Mouse (Mus musculus) heart, embryonic 16.5 days (tissue): ENCODE results near the gene Sys1. TPM values are rescaled to one million over a fixed set of nuclear protein-coding genes. Genes with fewer than 3 reads are reported as not detected.

Experiments used
- ATAC-seq: fragments of 200-750 bp; cut with Nextera tagmentation; replicated peaks from 2 replicates; pipeline ENCODE4 v1.8.0; 2017; ENCODE audit warnings: moderate number of reproducible peaks; ENCODE audit not compliant: insufficient read depth, low FRiP score; ENCODE audit errors: extremely low read depth
- H3K27ac ChIP-seq: fragments of 300-500 bp; sonication (generic); 2 replicates; pipeline ENCODE4 v1.5.1; 2014; ENCODE audit warnings: mild to moderate bottlenecking, low read length, control low read depth, moderate library complexity
- H3K27me3 ChIP-seq: fragments of 300-500 bp; sonication (generic); 2 replicates; pipeline ENCODE4 v1.6.1; 2014; ENCODE audit warnings: low read length, mixed read lengths; ENCODE audit not compliant: control insufficient read depth, insufficient read depth
- H3K36me3 ChIP-seq: fragments of 300-500 bp; sonication (generic); 2 replicates; pipeline ENCODE4 v1.6.1; 2014; ENCODE audit not compliant: control insufficient read depth, insufficient read depth
- H3K4me1 ChIP-seq: fragments of 300-500 bp; sonication (generic); 2 replicates; pipeline ENCODE4 v1.6.1; 2014; ENCODE audit warnings: low read length, mixed read lengths; ENCODE audit not compliant: control insufficient read depth, insufficient read depth
- H3K4me2 ChIP-seq: fragments of 300-500 bp; sonication (generic); 2 replicates; pipeline ENCODE4 v1.6.1; 2014; ENCODE audit warnings: low read depth, mild to moderate bottlenecking, control low read depth, low read length
- H3K4me3 ChIP-seq: fragments of 300-500 bp; sonication (generic); 2 replicates; pipeline ENCODE4 v1.5.1; 2014; ENCODE audit warnings: mild to moderate bottlenecking, control low read depth, low read length
- H3K9ac ChIP-seq: fragments of 300-500 bp; sonication (generic); 2 replicates; pipeline ENCODE4 v1.6.1; 2014; ENCODE audit warnings: low read length, control low read depth
- H3K9me3 ChIP-seq: fragments of 300-500 bp; sonication (generic); replicated peaks from 2 replicates; pipeline ENCODE4 v1.6.1; 2016; ENCODE audit warnings: low read length; ENCODE audit not compliant: control insufficient read depth
- WGBS: fragments of 180-500 bp; shearing (Covaris S2); extraction: QIAGEN DNeasy Blood & Tissue Kit; methylation state at CpG from one replicate; pipeline ENCODE4 v1.1.7; 2014; 5-methylcytosine and 5-hydroxymethylcytosine counted together
- polyA plus RNA-seq: library from polyadenylated mRNA; unstranded; fragments of >200 nt; fragmentation: Nextera tagmentation; extraction: Ambion mirVana; gene quantifications from 2 replicates; pipeline ENCODE4 v1.2.1, GENCODE M21; 2015

Sys1 gene
- polyA plus RNA-seq, 1 experiment from 2014 or later = 33.4 TPM

DNA sequence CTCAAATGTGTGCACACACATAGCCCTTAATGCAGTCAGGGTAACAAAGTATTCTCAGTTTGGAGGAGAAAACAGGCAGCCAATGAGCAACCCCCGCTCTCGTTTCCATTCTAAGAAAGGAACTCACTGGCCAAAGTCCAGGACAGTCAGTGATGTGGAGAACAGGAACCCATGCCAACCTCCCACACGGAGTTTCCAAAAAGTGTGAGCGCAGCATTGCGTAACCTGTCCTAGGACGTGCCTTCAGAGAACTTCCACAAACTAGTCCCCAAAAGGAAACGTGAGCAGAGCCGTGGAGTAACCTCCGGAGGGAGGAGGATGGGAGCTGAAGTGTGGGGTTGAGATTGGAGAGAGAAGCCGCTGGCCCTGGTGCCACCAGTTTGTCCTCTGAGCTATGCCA, 1.9 kb upstream of the Sys1 start:
- no peak overlapping the region for H3K9ac ChIP-seq
- no peak overlapping the region for H3K4me3 ChIP-seq
- peaks cover 7% of the 10 kb centered on the region; the same call in 1 of the 2 replicates for H3K27me3 ChIP-seq
- H3K27ac ChIP-seq = peak overlapping the region; percentile 77
- 0 out of 2 replicates have a peak, but pooled peaks have one; percentile 10 for ATAC-seq
- H3K36me3 ChIP-seq = no peaks in the 10 kb centered on the region
- 24% methylated on average over 10 of the region's 10 CpGs for WGBS
- peak overlapping the region; percentile 10; the same call in 1 of the 2 replicates for H3K4me2 ChIP-seq
- peaks cover 54% of the 10 kb centered on the region for H3K4me1 ChIP-seq
- H3K9me3 ChIP-seq = peaks cover 4% of the 10 kb centered on the region

DNA sequence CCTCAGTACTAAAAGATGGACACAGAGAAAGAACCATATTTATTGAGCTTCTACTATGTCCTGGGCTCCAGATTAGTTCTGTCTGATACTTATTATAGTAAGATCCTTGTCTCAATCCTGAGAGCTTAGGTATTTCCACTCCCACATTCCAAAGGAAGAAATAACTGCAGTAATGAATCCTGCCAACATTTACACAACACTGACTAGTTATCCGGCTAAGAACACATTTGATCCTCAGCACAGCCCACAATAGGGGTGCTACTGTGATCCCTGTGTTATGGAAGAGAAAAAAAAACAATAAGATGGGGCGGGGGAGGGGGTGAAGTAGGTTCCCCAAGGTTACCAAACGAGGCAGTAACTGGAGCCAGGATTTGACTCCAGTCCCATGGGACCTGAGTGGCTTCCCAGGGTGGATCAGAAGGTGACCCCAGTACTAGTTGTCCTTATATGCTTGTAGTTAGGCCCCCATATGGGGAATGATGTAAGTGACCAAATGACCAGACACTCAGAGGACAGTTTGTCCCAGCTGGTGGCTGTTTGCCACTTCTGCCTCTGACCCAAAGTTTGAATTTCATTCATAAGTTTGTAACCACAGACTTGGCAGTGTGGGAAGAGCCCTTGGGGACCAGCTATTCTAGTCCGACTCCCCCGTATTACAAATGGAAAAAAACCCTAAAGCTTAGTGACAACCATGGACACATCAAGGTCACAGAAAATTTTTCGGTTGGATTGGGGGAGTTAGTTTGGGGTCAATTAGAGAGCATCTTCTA, 1.2 kb upstream of the Sys1 start:
- H3K27me3 ChIP-seq = peaks cover under 1% of the 10 kb centered on the region; the same call in 1 of the 2 replicates
- no peaks in the 10 kb centered on the region for H3K9me3 ChIP-seq
- ATAC-seq = no peak
- 58% methylated on average over 6 of the region's 6 CpGs for WGBS
- no peaks in the 10 kb centered on the region for H3K36me3 ChIP-seq
- H3K4me2 ChIP-seq = no peak overlapping the region
- H3K4me3 ChIP-seq = no peak overlapping the region
- H3K4me1 ChIP-seq = peaks cover 53% of the 10 kb centered on the region
- H3K27ac ChIP-seq = peak overlapping the region; percentile 77
- no peak overlapping the region for H3K9ac ChIP-seq

DNA sequence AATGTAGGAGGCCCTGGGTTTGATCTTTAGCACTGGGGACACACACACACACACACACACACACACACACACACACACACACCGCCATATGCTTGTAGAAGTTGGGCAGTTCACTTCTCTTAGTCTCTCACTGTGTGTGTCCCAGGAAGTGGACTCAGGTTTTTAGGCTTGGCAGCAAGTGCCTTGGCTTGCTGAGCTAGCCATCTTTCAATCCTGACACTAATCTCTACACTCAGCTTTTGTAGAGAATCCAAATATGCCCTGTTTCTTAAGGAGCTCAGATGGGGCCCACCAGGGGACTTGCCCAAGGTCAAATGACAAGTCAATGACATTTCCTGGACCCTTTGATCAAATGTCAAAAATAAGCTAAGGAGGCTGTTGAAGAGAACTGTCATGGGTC, 351 bp upstream of the Sys1 start:
- peak overlapping the region; percentile 40; the same call in 1 of the 2 replicates for H3K4me2 ChIP-seq
- H3K4me3 ChIP-seq = no peak overlapping the region
- H3K27ac ChIP-seq = peak overlapping the region; percentile 23; the same call in 1 of the 2 replicates
- no peak overlapping the region for H3K9ac ChIP-seq
- no peaks in the 10 kb centered on the region for H3K27me3 ChIP-seq
- 79% methylated on average over 1 of the region's 1 CpGs for WGBS
- no peaks in the 10 kb centered on the region for H3K9me3 ChIP-seq
- no peak for ATAC-seq
- peaks cover 53% of the 10 kb centered on the region for H3K4me1 ChIP-seq
- H3K36me3 ChIP-seq = no peaks in the 10 kb centered on the region

DNA sequence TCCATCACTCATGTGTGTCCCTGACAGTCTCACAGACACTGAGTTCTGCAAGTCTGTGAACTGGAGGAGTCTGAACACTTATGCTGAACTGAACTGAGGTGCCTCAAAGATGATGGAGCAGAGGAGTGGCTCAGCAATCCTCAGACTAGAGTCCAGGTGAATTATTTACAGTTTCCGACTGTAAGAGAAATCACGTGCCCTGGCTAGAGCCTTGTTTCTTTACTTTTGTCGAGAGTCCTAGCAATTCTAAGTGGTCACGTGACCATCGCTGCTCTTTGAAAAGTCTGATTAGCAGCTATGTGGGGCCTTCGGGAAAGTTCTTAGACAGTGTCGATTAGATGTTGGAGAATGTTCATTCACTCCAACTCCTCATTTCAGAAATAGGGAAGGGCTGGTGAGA, 1.2 kb downstream of the Sys1 start:
- peaks cover 45% of the 10 kb centered on the region for H3K4me1 ChIP-seq
- H3K9ac ChIP-seq = no peak overlapping the region
- H3K4me2 ChIP-seq = no peak overlapping the region
- H3K4me3 ChIP-seq = no peak overlapping the region
- ATAC-seq = no peak
- WGBS = 44% methylated on average over 7 of the region's 7 CpGs
- no peak overlapping the region for H3K27ac ChIP-seq
- H3K36me3 ChIP-seq = peaks cover 3% of the 10 kb centered on the region; the same call in 1 of the 2 replicates
- H3K9me3 ChIP-seq = no peaks in the 10 kb centered on the region
- H3K27me3 ChIP-seq = no peaks in the 10 kb centered on the region

DNA sequence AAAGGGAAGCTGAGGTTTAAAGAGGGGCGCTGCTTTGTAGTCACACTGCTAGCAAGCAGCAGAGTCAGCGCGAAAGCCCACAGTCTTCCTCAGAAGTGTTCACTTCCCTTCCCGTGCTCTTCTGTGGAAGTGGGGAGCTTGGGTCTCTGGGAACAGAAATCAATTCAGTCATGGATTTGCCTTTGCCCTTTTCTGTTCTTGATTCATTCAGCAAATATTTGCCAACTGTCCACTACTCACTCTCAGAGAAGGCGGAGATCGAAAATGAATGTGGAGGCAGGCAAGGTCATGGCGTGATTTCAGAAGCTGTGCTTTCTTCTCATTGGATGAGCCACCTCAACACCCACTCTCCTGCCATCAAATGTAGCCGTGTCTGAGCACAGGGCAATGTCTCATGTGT, 1.8 kb downstream of the Sys1 start:
- H3K4me3 ChIP-seq = no peak overlapping the region
- H3K4me1 ChIP-seq = peaks cover 39% of the 10 kb centered on the region
- no peak overlapping the region for H3K27ac ChIP-seq
- H3K36me3 ChIP-seq = peaks cover 4% of the 10 kb centered on the region; the same call in 1 of the 2 replicates
- 80% methylated on average over 8 of the region's 8 CpGs for WGBS
- H3K9me3 ChIP-seq = no peaks in the 10 kb centered on the region
- no peak overlapping the region for H3K9ac ChIP-seq
- no peaks in the 10 kb centered on the region for H3K27me3 ChIP-seq
- ATAC-seq = no peak
- H3K4me2 ChIP-seq = no peak overlapping the region

DNA sequence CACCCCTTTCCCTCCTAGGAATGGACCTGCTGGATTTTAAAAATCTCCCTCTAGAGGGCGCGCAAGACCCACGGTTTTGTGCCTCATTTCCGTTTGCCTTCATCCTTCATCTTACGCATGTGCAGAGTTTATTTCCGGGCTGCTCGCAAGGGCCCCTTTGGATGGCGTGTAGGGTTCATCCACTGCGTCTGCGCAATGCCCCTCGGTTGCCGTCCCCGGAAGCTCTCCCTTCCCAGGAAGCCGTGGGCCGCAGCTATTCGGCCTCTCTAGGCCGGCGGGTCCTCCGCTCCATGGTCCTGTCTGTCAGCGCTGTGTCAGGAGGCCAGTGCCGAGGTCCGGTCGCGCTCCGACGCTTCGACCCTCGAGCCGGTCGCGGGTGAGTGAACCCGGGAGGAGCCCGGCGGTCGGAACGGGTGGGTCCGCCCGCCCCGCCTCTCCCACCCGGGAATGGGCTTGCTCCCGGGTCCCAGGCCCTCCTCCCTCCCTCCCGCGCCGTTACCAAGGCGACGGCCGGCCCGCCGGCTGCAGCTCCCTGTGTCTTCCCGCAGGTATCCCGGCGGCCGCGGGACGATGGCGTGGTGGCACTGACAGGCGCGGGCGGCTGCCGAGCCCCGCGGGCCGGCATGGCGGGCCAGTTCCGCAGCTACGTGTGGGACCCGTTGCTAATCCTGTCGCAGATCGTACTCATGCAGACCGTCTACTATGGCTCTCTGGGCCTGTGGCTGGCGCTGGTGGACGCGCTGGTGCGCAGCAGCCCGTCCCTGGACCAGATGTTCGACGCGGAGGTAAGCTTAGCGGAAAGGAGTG, 4.2 kb downstream of the Sys1 start, which contains the start of gene Gm20458:
Gm20458 (plus strand) TSS at position 223 of the 807 bp plus-strand sequence.
- under 1% methylated on average over 79 of the region's 79 CpGs for WGBS
- peaks cover 16% of the 10 kb centered on the region for H3K4me1 ChIP-seq
- ATAC-seq = peak; percentile 97
- H3K4me3 ChIP-seq = peak within 1 kb of the TSS; percentile 93
- H3K4me2 ChIP-seq = peak within 1 kb of the TSS; percentile 84
- H3K9me3 ChIP-seq = no peaks in the 10 kb centered on the region
- H3K27ac ChIP-seq = peak within 1 kb of the TSS; percentile 90
- H3K27me3 ChIP-seq = no peaks in the 10 kb centered on the region
- peaks cover 14% of the 10 kb centered on the region for H3K36me3 ChIP-seq
- H3K9ac ChIP-seq = peak within 1 kb of the TSS; percentile 90

DNA sequence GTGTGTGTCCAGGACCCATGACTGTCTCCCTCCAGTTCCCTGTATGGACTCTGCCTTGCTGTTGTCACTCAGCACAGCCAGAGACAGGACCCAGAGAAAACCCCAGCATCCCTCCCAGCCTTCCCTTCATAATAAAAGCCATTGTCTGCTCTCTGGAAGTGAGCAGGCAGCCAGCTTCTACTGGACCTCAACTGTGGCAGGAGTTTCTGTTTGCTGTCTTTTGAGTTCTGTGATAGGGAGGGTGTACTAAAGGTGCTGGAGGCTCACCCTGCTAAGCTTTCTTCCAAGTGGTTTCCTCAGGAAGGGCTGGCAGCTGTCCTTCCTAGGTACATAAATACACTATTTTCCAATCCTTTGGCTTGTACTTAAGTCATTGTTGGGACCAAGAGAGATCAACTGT, 8.4 kb downstream of the Sys1 start:
- H3K9me3 ChIP-seq = no peaks in the 10 kb centered on the region
- H3K27me3 ChIP-seq = no peaks in the 10 kb centered on the region
- H3K4me3 ChIP-seq = no peak overlapping the region
- H3K4me2 ChIP-seq = no peak overlapping the region
- H3K4me1 ChIP-seq = peaks cover 7% of the 10 kb centered on the region
- H3K27ac ChIP-seq = no peak overlapping the region
- peaks cover 14% of the 10 kb centered on the region for H3K36me3 ChIP-seq
- no peak for ATAC-seq
- no peak overlapping the region for H3K9ac ChIP-seq

DNA sequence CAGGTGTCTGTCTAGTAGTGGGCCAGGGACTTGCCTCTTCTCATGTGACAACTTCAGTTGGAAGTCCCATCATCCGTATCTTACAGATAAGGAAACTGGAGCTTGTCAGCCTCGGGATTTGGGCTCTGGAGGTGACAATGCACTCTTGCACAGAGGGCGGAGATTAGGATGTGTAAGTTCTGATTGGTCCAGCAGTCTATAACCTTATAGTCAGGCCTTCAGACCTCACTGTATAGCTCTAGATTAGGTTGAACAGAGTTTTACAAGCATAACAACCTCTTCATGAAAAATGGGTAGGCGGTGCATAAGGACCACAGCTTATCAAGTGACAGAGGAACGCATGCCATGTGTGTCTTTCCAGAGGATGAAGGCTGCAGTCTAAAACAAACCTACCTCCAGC, 10.0 kb downstream of the Sys1 start:
- Histone ChIP-seq H3K36me3 (peaks cover 14% of the 10 kb centered on the region), H3K27ac (no peak overlapping the region), H3K4me2 (no peak overlapping the region), H3K4me3 (no peak overlapping the region), H3K4me1 (peaks cover 4% of the 10 kb centered on the region), H3K27me3 (no peaks in the 10 kb centered on the region), H3K9ac (no peak overlapping the region), H3K9me3 (no peaks in the 10 kb centered on the region)
- 64% methylated on average over 5 of the region's 5 CpGs for WGBS
- ATAC-seq = no peak

DNA sequence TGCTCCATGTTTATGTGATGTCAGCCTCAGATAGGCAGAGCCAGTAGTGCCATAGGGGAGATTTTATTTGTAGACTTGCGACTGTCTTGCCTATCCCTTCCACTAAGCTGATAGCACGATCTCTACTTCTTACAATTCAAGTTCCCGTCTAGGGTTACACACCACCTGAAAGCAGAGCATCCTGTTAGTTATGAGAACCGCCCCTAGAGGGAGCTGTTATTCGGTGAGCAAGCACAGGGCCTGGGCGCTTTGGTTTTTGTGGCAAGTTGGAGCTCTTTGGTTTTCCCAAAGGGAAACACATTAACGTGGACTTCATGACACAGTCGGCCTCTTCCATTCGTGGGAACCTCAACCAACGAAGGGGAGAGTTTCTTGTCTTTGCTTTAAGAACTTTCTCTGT, 13.5 kb downstream of the Sys1 start:
- Histone ChIP-seq H3K4me1 (no peaks in the 10 kb centered on the region), H3K27me3 (no peaks in the 10 kb centered on the region), H3K9me3 (no peaks in the 10 kb centered on the region), H3K4me3 (no peak overlapping the region), H3K4me2 (no peak overlapping the region), H3K27ac (no peak overlapping the region), H3K36me3 (peaks cover 6% of the 10 kb centered on the region; the same call in 1 of the 2 replicates), H3K9ac (no peak overlapping the region)
- WGBS = 29% methylated on average over 10 of the region's 10 CpGs
- ATAC-seq = no peak
